Mouse (Mus musculus) small intestine, adult 2 months (tissue): Measurements from ENCODE around the gene Odf3. TPM values are rescaled to one million over a fixed set of nuclear protein-coding genes. Genes with fewer than 3 reads are reported as not detected.
A peak's percentile ranks its signal among the peaks of the same experiment; 100 is the strongest.

Source experiments
- H3K27ac ChIP-seq: fragments of 200-500 bp; 2 replicates; pipeline ENCODE4 v1.5.1; 2012; ENCODE audit warnings: low read depth, low read length, control low read depth, inconsistent platforms; ENCODE audit not compliant: insufficient read depth
- H3K27me3 ChIP-seq: fragments of 200-500 bp; 2 replicates; pipeline ENCODE4 v1.6.1; 2012; ENCODE audit warnings: mild to moderate bottlenecking, moderate library complexity, low read length, inconsistent platforms; ENCODE audit not compliant: control insufficient read depth, insufficient read depth
- H3K36me3 ChIP-seq: fragments of 200-500 bp; 2 replicates; pipeline ENCODE4 v1.6.1; 2012; ENCODE audit warnings: mild to moderate bottlenecking, low read length, control low read depth, inconsistent platforms; ENCODE audit not compliant: control insufficient read depth, insufficient read depth
- H3K4me1 ChIP-seq: fragments of 200-500 bp; 2 replicates; pipeline ENCODE4 v1.6.1; 2012; ENCODE audit warnings: low read length, inconsistent platforms, mixed read lengths; ENCODE audit not compliant: control insufficient read depth, insufficient read depth, insufficient read length
- H3K4me3 ChIP-seq: fragments of 200-500 bp; 2 replicates; pipeline ENCODE4 v1.5.1; 2012; ENCODE audit warnings: low read depth, mild to moderate bottlenecking, control low read depth, inconsistent platforms, low read length, moderate library complexity
- CTCF ChIP-seq: fragments of 200-500 bp; IDR thresholded peaks from 2 replicates; pipeline ENCODE4 v1.5.1; 2012; ENCODE audit warnings: low read depth, mild to moderate bottlenecking, control low read depth, inconsistent platforms, low read length, moderate library complexity, mixed read lengths; ENCODE audit not compliant: insufficient replicate concordance, insufficient read length; ENCODE audit errors: extremely low read depth
- POLR2A ChIP-seq: fragments of 200-500 bp; IDR thresholded peaks from 2 replicates; pipeline ENCODE4 v1.6.1; 2012; ENCODE audit warnings: low read depth, mild to moderate bottlenecking, control low read depth, inconsistent platforms, low read length, moderate library complexity
- WGBS: fragments of 180-500 bp; shearing (Covaris S2); methylation state at CpG from one replicate; pipeline ENCODE4 v1.1.7; 2018; 5-methylcytosine and 5-hydroxymethylcytosine counted together
- polyA plus RNA-seq: library from polyadenylated mRNA; depleted of rRNA; stranded (reverse); fragments of >200 nt; gene quantifications from 2 replicates; pipeline ENCODE4 v1.2.3, GENCODE M21; 2012

Gene Odf3
- polyA plus RNA-seq, 1 experiment, result not detected

GRCm38 (mm10) chr7:140844905-140845665 is 2.5 kb upstream of the Odf3 start, which contains the start of gene Scgb1c1:
TSS of gene Scgb1c1 (plus strand) at chr7:140845547.
- no peaks in the 10 kb centered on the region for H3K27me3 ChIP-seq
- no peak within 1 kb of the TSS for H3K27ac ChIP-seq
- H3K36me3 ChIP-seq, result no peaks in the 10 kb centered on the region
- peak; percentile 87; the same call in 1 of the 2 replicates for TF ChIP-seq CTCF
- no peak for TF ChIP-seq POLR2A
- 24% methylated on average over 14 of the region's 14 CpGs for WGBS
- H3K4me1 ChIP-seq, result peaks cover 4% of the 10 kb centered on the region; the same call in 1 of the 2 replicates
- H3K4me3 ChIP-seq, result no peak within 1 kb of the TSS

GRCm38 (mm10) chr7:140845683-140846082 is 1.9 kb upstream of the Odf3 start:
- Histone ChIP-seq H3K4me1 (peaks cover 4% of the 10 kb centered on the region; the same call in 1 of the 2 replicates), H3K27ac (no peak overlapping the region), H3K36me3 (no peaks in the 10 kb centered on the region), H3K4me3 (no peak overlapping the region), H3K27me3 (no peaks in the 10 kb centered on the region)
- 65% methylated on average over 4 of the region's 4 CpGs for WGBS
- TF ChIP-seq CTCF (no peak), POLR2A (no peak)

GRCm38 (mm10) chr7:140846676-140847075 is 929 bp upstream of the Odf3 start:
- TF ChIP-seq POLR2A, result no peak
- WGBS, result 72% methylated on average over 10 of the region's 10 CpGs
- no peak overlapping the region for H3K4me3 ChIP-seq
- 0 out of 2 replicates have a peak, but pooled peaks cover 2% of the 10 kb centered on the region for H3K36me3 ChIP-seq
- H3K27ac ChIP-seq, result no peak overlapping the region
- H3K27me3 ChIP-seq, result no peaks in the 10 kb centered on the region
- H3K4me1 ChIP-seq, result peaks cover 2% of the 10 kb centered on the region; the same call in 1 of the 2 replicates

- no peaks in the 10 kb centered on the region for H3K4me1 ChIP-seq
- WGBS, result 94% methylated on average over 10 of the region's 10 CpGs
- no peak overlapping the region for H3K27ac ChIP-seq
- no peak overlapping the region for H3K4me3 ChIP-seq
- no peak for TF ChIP-seq POLR2A
- no peak for TF ChIP-seq CTCF
- peaks cover 18% of the 10 kb centered on the region for H3K36me3 ChIP-seq
- no peaks in the 10 kb centered on the region for H3K27me3 ChIP-seq
Measured at GRCm38 (mm10) chr7:140848591-140848990, 986 bp downstream of the Odf3 start.

GRCm38 (mm10) chr7:140851916-140852315 is 4.3 kb downstream of the Odf3 start:
- WGBS, result 91% methylated on average over 4 of the region's 4 CpGs
- no peak for TF ChIP-seq POLR2A
- TF ChIP-seq CTCF, result no peak
- peaks cover 25% of the 10 kb centered on the region for H3K36me3 ChIP-seq

GRCm38 (mm10) chr7:140853386-140853785 is 5.8 kb downstream of the Odf3 start:
- Histone ChIP-seq H3K27ac (no peak overlapping the region), H3K4me3 (no peak overlapping the region), H3K4me1 (peaks cover 9% of the 10 kb centered on the region), H3K27me3 (no peaks in the 10 kb centered on the region), H3K36me3 (peaks cover 25% of the 10 kb centered on the region)
- TF ChIP-seq POLR2A (no peak), CTCF (no peak)
- WGBS, result 77% methylated on average over 9 of the region's 9 CpGs

More at GRCm38 (mm10) chr7:140851916-140852315, 4.3 kb downstream of the Odf3 start:
- no peak overlapping the region for H3K27ac ChIP-seq
- H3K27me3 ChIP-seq, result no peaks in the 10 kb centered on the region
- peaks cover 3% of the 10 kb centered on the region; the same call in 1 of the 2 replicates for H3K4me1 ChIP-seq
- H3K4me3 ChIP-seq, result no peak overlapping the region

GRCm38 (mm10) chr7:140854483-140854882 is 6.9 kb downstream of the Odf3 start:
- Histone ChIP-seq H3K27ac (no peak overlapping the region), H3K4me3 (no peak overlapping the region), H3K36me3 (peaks cover 35% of the 10 kb centered on the region), H3K27me3 (no peaks in the 10 kb centered on the region), H3K4me1 (peaks cover 13% of the 10 kb centered on the region)
- TF ChIP-seq POLR2A (no peak), CTCF (no peak)
- 89% methylated on average over 18 of the region's 18 CpGs for WGBS

- H3K36me3 ChIP-seq, result peaks cover 41% of the 10 kb centered on the region
- H3K4me1 ChIP-seq, result peaks cover 13% of the 10 kb centered on the region
- TF ChIP-seq POLR2A, result no peak
- TF ChIP-seq CTCF, result no peak
- 60% methylated on average over 9 of the region's 9 CpGs for WGBS
- no peak overlapping the region for H3K27ac ChIP-seq
- H3K4me3 ChIP-seq, result peak overlapping the region; percentile 82
- no peaks in the 10 kb centered on the region for H3K27me3 ChIP-seq
Measured at GRCm38 (mm10) chr7:140855181-140855580, 7.6 kb downstream of the Odf3 start.
